Mouse (Mus musculus) neural tube, embryonic 11.5 days (tissue): ENCODE data around the gene Mif. TPM values are rescaled to one million over a fixed set of nuclear protein-coding genes. Genes with fewer than 3 reads are reported as not detected.

Experiments used
- ATAC-seq: fragments of 200-750 bp; cut with Nextera tagmentation; 2 replicates; pipeline ENCODE4 v1.8.0; 2017; ENCODE audit warnings: moderate number of reproducible peaks, mild to moderate bottlenecking, moderate TSS enrichment, moderate library complexity; ENCODE audit not compliant: insufficient read depth, low FRiP score, low TSS enrichment
- DNase-seq: peaks from one replicate; pipeline ENCODE4 v3.0.0-alpha.2; 2015; ENCODE audit warnings: low spot score
- H3K27ac ChIP-seq: fragments of 300-500 bp; sonication (generic); 2 replicates; pipeline ENCODE4 v1.5.1; 2014; ENCODE audit warnings: low read depth, mild to moderate bottlenecking, low read length
- H3K27me3 ChIP-seq: fragments of 300-500 bp; sonication (generic); 2 replicates; pipeline ENCODE4 v1.6.1; 2014; ENCODE audit warnings: mild to moderate bottlenecking, low read length, mixed read lengths; ENCODE audit not compliant: control insufficient read depth, insufficient read depth
- H3K36me3 ChIP-seq: fragments of 300-500 bp; sonication (generic); 2 replicates; pipeline ENCODE4 v1.6.1; 2014; ENCODE audit warnings: mild to moderate bottlenecking, low read length, moderate library complexity, mixed read lengths; ENCODE audit not compliant: control insufficient read depth, insufficient read depth
- H3K4me1 ChIP-seq: fragments of 300-500 bp; sonication (generic); 2 replicates; pipeline ENCODE4 v1.6.1; 2014; ENCODE audit warnings: low read length, mixed read lengths; ENCODE audit not compliant: control insufficient read depth, insufficient read depth
- H3K4me2 ChIP-seq: fragments of 300-500 bp; sonication (generic); 2 replicates; pipeline ENCODE4 v1.6.1; 2014; ENCODE audit warnings: low read depth, mild to moderate bottlenecking, moderate library complexity
- H3K4me3 ChIP-seq: fragments of 300-500 bp; sonication (generic); 2 replicates; pipeline ENCODE4 v1.5.1; 2014; ENCODE audit warnings: low read depth, low read length
- H3K9ac ChIP-seq: fragments of 300-500 bp; sonication (generic); 2 replicates; pipeline ENCODE4 v1.6.1; 2014; ENCODE audit warnings: mild to moderate bottlenecking, low read length
- H3K9me3 ChIP-seq: fragments of 300-500 bp; sonication (generic); 2 replicates; pipeline ENCODE4 v1.6.1; 2016; ENCODE audit warnings: low read length; ENCODE audit not compliant: control insufficient read depth
- WGBS: fragments of 180-500 bp; shearing (Covaris S2); extraction: QIAGEN DNeasy Blood & Tissue Kit; methylation state at CpG from one replicate; pipeline ENCODE4 v1.1.7; 2014; 5-methylcytosine and 5-hydroxymethylcytosine counted together
- polyA plus RNA-seq: library from polyadenylated mRNA; unstranded; fragments of >200 nt; fragmentation: Nextera tagmentation; extraction: Ambion mirVana; gene quantifications from 2 replicates; pipeline ENCODE4 v1.2.1, GENCODE M21; 2014

Gene Mif
- polyA plus RNA-seq, 1 experiment from 2014 or later: 2,361 TPM

DNA sequence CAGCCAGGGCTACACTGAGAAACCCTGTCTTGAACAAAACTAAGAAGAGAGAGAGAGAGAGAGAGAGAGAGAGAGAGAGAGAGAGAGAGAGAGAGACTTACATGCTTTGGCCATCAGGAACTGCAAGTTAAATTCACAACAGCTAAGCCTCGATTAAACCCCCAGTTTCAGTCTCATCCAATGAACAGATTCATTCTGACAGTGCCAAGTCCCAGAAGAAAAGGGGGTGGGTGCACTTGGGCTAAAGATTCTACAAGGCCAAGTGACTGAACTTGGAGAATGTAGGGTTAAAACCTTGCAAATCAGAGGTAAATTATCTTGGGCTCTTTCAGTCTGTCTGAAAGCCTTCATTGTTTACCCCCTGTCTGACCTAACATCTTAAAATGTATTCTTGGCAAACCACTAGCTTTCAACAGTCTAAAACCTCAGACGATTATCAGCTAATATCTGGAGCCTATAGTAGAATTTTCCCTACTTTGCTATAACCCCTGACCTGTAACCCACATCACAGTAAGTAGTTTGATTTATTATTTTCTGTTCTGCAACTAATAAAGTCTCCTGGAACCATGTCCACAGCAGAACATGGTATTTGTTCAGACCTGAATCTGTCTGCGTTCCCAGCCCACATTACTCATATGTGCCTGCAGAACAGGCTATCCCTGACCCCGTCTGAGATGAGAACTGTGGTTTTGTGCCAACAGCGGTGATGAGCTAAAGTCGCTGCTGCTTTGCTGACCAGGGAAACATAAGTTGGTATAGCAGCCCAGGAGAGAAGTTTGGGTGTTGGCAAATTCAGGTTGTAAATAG lies 20.9 kb upstream of the Mif start:
- Histone ChIP-seq H3K36me3 (no peaks in the 10 kb centered on the region), H3K9me3 (no peaks in the 10 kb centered on the region), H3K4me1 (no peaks in the 10 kb centered on the region), H3K27ac (no peak overlapping the region), H3K27me3 (no peaks in the 10 kb centered on the region), H3K9ac (no peak overlapping the region), H3K4me2 (no peak overlapping the region), H3K4me3 (no peak overlapping the region)
- no peak for DNase-seq
- no peak for ATAC-seq
- WGBS: 75% methylated on average over 6 of the region's 6 CpGs

DNA sequence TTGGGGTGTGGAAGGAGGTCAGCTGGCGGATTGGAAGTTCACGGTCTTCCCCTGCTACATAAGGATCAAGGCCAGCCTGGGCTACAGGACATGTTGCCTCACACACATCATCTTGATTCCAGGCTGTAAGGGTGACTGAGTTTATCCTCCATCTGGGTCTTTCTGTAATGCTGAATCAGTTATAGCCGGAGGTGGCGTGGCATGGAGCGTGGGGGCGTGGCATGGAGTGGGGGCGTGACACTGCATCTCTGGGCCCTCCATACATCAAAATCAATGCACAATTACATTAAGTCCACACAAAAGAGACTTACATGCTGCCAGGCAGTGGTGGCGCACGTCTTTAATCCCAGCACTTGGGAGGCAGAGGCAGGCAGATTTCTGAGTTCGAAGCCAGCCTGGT lies 20.3 kb upstream of the Mif start:
- H3K4me1 ChIP-seq: no peaks in the 10 kb centered on the region
- ATAC-seq: no peak
- no peak overlapping the region for H3K27ac ChIP-seq
- no peak overlapping the region for H3K4me2 ChIP-seq
- H3K27me3 ChIP-seq: no peaks in the 10 kb centered on the region
- H3K36me3 ChIP-seq: no peaks in the 10 kb centered on the region
- DNase-seq: no peak
- no peak overlapping the region for H3K4me3 ChIP-seq
- no peak overlapping the region for H3K9ac ChIP-seq
- 93% methylated on average over 10 of the region's 10 CpGs for WGBS
- H3K9me3 ChIP-seq: no peaks in the 10 kb centered on the region

DNA sequence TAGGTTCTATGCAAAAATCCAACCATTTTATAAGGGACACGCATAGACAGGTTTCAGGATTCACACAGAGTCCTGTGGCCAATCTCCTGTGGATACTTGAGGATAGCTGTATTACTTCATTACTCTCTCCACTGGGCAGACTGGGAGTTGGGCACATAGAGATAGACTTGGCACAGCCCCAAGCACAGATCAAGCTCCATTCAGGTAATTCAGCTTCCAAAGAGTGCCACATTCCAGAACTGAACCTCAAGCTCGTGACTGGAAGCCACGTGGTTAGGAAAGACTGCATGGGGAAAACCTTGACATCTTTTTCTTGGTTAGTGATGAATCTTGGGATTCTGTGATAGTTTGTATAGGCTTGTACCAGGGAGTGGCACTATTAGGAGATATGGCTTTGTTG lies 18.8 kb upstream of the Mif start:
- no peak overlapping the region for H3K27ac ChIP-seq
- H3K4me2 ChIP-seq: no peak overlapping the region
- H3K9ac ChIP-seq: no peak overlapping the region
- no peak overlapping the region for H3K4me3 ChIP-seq
- ATAC-seq (no peak), DNase-seq (no peak)
- no peaks in the 10 kb centered on the region for H3K9me3 ChIP-seq
- peaks cover under 1% of the 10 kb centered on the region; the same call in 1 of the 2 replicates for H3K4me1 ChIP-seq
- no peaks in the 10 kb centered on the region for H3K27me3 ChIP-seq
- WGBS: 91% methylated on average over 3 of the region's 3 CpGs
- H3K36me3 ChIP-seq: no peaks in the 10 kb centered on the region

DNA sequence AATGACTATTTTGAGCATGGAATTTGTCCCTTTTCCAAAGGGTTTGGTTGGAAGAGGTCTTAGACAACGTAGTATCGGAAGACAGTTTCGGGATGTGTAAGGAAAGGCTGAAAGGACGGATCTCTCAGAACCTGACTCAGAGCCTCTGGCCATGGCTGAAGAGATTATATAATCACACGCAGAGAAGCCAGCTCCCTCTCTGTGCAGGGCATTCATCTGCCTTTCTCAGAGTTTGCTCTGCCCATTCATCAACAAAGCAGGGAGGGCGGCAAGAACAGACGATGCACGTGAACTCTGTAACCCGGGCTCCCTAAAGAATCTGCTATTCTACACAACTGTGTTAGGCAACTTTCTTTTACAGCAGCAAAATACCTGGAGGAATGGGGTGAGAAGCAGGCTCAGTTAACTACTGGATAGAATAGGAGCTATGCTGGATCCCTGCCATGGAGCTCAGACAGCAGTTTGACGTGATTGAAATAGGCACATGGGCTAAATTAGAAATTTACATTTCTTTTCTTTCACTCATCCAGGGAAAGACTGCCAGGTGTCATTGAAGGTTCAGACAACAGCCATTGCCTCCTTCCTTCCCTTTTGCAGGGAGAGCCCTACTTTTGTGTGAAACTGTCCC lies 13.6 kb upstream of the Mif start:
- Histone ChIP-seq H3K36me3 (no peaks in the 10 kb centered on the region), H3K27me3 (no peaks in the 10 kb centered on the region), H3K9ac (peak overlapping the region; percentile 44), H3K27ac (peak overlapping the region; percentile 81), H3K4me1 (peaks cover 7% of the 10 kb centered on the region; the same call in 1 of the 2 replicates), H3K9me3 (no peaks in the 10 kb centered on the region), H3K4me3 (peak overlapping the region; percentile 20; the same call in 1 of the 2 replicates), H3K4me2 (peak overlapping the region; percentile 53)
- WGBS: 29% methylated on average over 10 of the region's 10 CpGs
- ATAC-seq (no peak), DNase-seq (peak; percentile 29)

DNA sequence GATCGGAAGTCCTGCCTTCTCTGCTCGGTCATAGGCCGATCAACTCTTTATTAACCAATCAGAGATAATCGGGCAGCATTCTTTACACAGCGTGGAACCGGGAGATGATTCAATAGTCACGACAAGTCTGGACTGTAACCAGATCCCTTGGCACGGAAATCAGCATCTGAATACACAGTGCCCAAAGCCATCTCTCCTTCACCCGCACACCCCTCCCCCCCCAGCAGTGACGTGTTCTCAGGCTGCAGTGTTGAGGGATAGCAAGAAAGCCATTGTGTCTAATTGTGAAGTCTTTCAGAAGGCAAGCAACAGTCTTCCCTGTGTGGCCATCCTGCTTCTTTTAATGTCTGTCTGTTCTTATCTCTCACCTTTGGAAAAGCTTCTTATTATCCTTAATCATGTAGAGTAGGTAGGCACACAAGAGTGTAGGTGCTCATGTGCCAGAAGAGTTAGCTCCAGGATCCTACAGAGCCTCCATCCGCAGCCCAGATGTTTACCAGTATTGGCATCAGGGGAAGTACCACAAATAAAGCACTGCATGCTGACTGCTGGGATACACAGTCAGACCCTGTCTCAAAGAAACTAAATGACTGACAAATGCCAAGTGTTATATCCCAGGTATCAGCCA lies 13.0 kb upstream of the Mif start:
- DNase-seq (peak; percentile 89), ATAC-seq (peak; percentile 99)
- no peaks in the 10 kb centered on the region for H3K9me3 ChIP-seq
- H3K36me3 ChIP-seq: no peaks in the 10 kb centered on the region
- H3K27me3 ChIP-seq: no peaks in the 10 kb centered on the region
- WGBS: 2% methylated on average over 11 of the region's 11 CpGs
- peak overlapping the region; percentile 44 for H3K9ac ChIP-seq
- peaks cover 7% of the 10 kb centered on the region; the same call in 1 of the 2 replicates for H3K4me1 ChIP-seq
- peak overlapping the region; percentile 81 for H3K27ac ChIP-seq
- peak overlapping the region; percentile 53 for H3K4me2 ChIP-seq
- peak overlapping the region; percentile 26 for H3K4me3 ChIP-seq

DNA sequence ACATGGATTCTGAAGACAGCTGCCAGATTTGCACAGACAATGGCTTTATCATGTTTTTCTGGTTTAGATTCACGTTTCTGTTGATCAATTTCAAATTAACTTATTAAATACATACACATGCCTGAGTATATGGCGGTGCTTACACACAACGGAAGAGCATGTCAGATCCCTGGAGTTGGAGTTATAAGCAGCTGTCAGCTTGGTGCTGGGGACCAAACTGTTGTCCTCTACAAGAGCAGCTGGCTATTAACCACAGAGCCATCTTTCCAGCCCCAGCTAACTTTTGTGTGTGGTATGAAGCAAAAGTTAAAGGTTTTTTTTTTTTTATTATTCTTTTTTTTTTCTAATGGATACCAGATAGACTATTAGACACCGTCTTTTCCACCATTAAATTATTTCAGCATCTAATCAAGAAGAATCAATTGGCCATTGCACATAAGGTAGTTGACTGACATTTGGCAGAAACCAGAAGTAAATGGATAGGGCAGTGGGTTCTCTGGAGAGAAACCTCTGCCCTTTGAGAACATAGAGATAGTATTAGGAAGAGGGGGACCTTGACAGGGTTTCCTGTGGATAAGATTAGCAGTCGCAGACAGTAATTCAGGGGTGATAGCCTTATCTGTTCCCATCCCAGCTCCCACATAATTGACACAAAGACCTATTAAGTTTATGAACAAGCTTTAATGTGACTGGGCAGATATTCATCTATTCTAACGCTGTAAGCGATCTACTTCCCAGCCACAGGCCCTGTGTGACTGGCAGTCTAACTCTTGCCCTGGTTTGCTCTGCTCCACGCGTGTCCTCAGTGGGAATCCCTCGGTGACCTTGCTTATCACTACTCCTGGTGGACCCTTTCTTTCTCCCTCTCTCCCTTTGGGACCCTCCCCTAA lies 12.2 kb upstream of the Mif start:
- Histone ChIP-seq H3K9ac (peak overlapping the region; percentile 52), H3K36me3 (no peaks in the 10 kb centered on the region), H3K27me3 (no peaks in the 10 kb centered on the region), H3K4me3 (peak overlapping the region; percentile 26), H3K4me2 (peak overlapping the region; percentile 53), H3K27ac (peak overlapping the region; percentile 63), H3K4me1 (peaks cover 7% of the 10 kb centered on the region; the same call in 1 of the 2 replicates), H3K9me3 (no peaks in the 10 kb centered on the region)
- DNase-seq (no peak), ATAC-seq (peak; percentile 8; the same call in 1 of the 2 replicates)
- 40% methylated on average over 10 of the region's 10 CpGs for WGBS

DNA sequence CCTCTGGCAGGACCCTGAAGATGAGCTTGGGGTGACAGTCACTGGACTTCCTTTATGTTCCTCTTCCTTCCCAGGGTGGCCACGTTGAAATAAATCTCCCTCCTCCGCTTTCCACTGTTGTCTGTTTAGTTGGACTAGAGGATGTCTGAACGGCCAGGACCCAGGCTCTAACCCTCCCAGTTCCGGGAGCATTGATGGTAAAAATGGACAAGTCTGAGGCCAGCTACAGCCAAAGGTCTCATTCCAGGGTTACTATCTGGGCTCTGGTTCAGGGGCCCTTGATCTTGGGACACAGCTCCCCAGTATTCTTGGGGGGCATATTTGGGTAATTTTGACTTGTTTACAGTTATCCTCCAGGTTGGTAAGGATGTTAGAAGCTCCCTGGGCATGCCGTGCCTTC lies 1.5 kb upstream of the Mif start:
- no peak for DNase-seq
- 74% methylated on average over 5 of the region's 5 CpGs for WGBS
- no peak overlapping the region for H3K27ac ChIP-seq

DNA sequence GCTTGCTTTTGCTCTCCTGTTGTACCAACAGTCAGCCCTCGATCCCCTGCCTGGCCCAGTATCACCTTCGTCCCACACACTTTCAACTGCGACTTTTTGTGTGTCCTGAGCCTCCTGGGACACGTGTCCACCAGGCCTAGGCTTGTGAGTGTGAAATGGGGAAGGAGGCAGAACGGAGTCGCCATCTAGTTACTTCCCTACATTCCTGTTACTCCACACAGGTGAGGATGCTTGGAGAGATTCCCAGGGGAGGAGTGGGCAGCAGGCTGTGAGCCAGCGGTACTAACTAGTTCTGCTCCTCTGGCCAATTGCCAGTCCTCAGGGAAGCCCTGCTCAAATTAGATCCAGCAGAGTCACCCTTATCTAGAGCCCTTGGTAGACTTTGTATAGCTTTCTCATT lies 706 bp upstream of the Mif start:
- Histone ChIP-seq H3K4me1 (peaks cover 10% of the 10 kb centered on the region; the same call in 1 of the 2 replicates), H3K9ac (no peak overlapping the region), H3K9me3 (no peaks in the 10 kb centered on the region), H3K4me2 (no peak overlapping the region; the same call in 1 of the 2 replicates), H3K27ac (peak overlapping the region; percentile 86; the same call in 1 of the 2 replicates), H3K27me3 (no peaks in the 10 kb centered on the region), H3K36me3 (no peaks in the 10 kb centered on the region; the same call in 1 of the 2 replicates), H3K4me3 (no peak overlapping the region)
- WGBS: 36% methylated on average over 7 of the region's 7 CpGs
- no peak for ATAC-seq
- no peak for DNase-seq

More for the DNA sequence above, 1.5 kb upstream of the Mif start:
- H3K27me3 ChIP-seq: no peaks in the 10 kb centered on the region
- peaks cover 10% of the 10 kb centered on the region; the same call in 1 of the 2 replicates for H3K4me1 ChIP-seq
- H3K4me2 ChIP-seq: no peak overlapping the region
- no peaks in the 10 kb centered on the region; the same call in 1 of the 2 replicates for H3K36me3 ChIP-seq
- H3K4me3 ChIP-seq: no peak overlapping the region
- no peaks in the 10 kb centered on the region for H3K9me3 ChIP-seq
- no peak overlapping the region for H3K9ac ChIP-seq
- no peak for ATAC-seq
